Mouse (Mus musculus) liver, embryonic 15.5 days (tissue): ENCODE data around the gene Smim27. TPM values are rescaled to one million over a fixed set of nuclear protein-coding genes. Genes with fewer than 3 reads are reported as not detected.
A peak's percentile ranks its signal among the peaks of the same experiment; 100 is the strongest.

Experiments used
- ATAC-seq: fragments of 200-750 bp; cut with Nextera tagmentation; 2 replicates; pipeline ENCODE4 v1.8.0; 2017; ENCODE audit warnings: moderate number of reproducible peaks, mild to moderate bottlenecking, moderate library complexity; ENCODE audit not compliant: insufficient read depth
- H3K27ac ChIP-seq: fragments of 300-500 bp; sonication (generic); replicated peaks from 2 replicates; pipeline ENCODE4 v1.5.1; 2015; ENCODE audit warnings: mild to moderate bottlenecking, inconsistent platforms
- H3K27me3 ChIP-seq: fragments of 300-500 bp; sonication (generic); 2 replicates; pipeline ENCODE4 v1.6.1; 2015; ENCODE audit warnings: mild to moderate bottlenecking, inconsistent platforms
- H3K36me3 ChIP-seq: fragments of 300-500 bp; sonication (generic); replicated peaks from 2 replicates; pipeline ENCODE4 v1.6.1; 2015; ENCODE audit warnings: moderate library complexity, mild to moderate bottlenecking, inconsistent platforms
- H3K4me1 ChIP-seq: fragments of 300-500 bp; sonication (generic); replicated peaks from 2 replicates; pipeline ENCODE4 v1.6.1; 2015; ENCODE audit warnings: inconsistent platforms
- H3K4me2 ChIP-seq: fragments of 300-500 bp; sonication (generic); 2 replicates; pipeline ENCODE4 v1.6.1; 2015; ENCODE audit warnings: moderate library complexity, mild to moderate bottlenecking, inconsistent platforms
- H3K4me3 ChIP-seq: fragments of 300-500 bp; sonication (generic); replicated peaks from 2 replicates; pipeline ENCODE4 v1.5.1; 2015; ENCODE audit warnings: mild to moderate bottlenecking, inconsistent platforms
- H3K9ac ChIP-seq: fragments of 300-500 bp; sonication (generic); 2 replicates; pipeline ENCODE4 v1.6.1; 2015; ENCODE audit warnings: moderate library complexity, mild to moderate bottlenecking, inconsistent platforms
- H3K9me3 ChIP-seq: fragments of 300-500 bp; sonication (generic); replicated peaks from 2 replicates; pipeline ENCODE4 v1.6.1; 2016; ENCODE audit warnings: inconsistent platforms
- WGBS: fragments of 180-500 bp; shearing (Covaris S2); methylation state at CpG from one replicate; pipeline ENCODE4 v1.1.7; 2015; ENCODE audit warnings: mixed read lengths; ENCODE audit not compliant: insufficient replicate concordance; 5-methylcytosine and 5-hydroxymethylcytosine counted together
- polyA plus RNA-seq: library from polyadenylated mRNA; unstranded; fragments of >200 nt; fragmentation: Nextera tagmentation; extraction: Ambion mirVana; gene quantifications from 2 replicates; pipeline ENCODE4 v1.2.1, GENCODE M21; 2015

Smim27 gene
- polyA plus RNA-seq, 1 experiment from 2014 or later = 17.5 TPM

GRCm38 (mm10) chr4:40301076-40301789 is 31.9 kb downstream of the Smim27 start:
- Histone ChIP-seq H3K4me1 (peaks cover 4% of the 10 kb centered on the region; the same call in 1 of the 2 replicates), H3K27me3 (no peaks in the 10 kb centered on the region), H3K27ac (no peak overlapping the region), H3K4me2 (peak overlapping the region; percentile 42), H3K9ac (no peak overlapping the region), H3K9me3 (no peaks in the 10 kb centered on the region), H3K4me3 (no peak overlapping the region), H3K36me3 (no peaks in the 10 kb centered on the region)
- ATAC-seq = no peak
- WGBS = 7% methylated on average over 16 of the region's 16 CpGs

GRCm38 (mm10) chr4:40302445-40303125 is 33.2 kb downstream of the Smim27 start:
- H3K9ac ChIP-seq = no peak overlapping the region

DNA sequence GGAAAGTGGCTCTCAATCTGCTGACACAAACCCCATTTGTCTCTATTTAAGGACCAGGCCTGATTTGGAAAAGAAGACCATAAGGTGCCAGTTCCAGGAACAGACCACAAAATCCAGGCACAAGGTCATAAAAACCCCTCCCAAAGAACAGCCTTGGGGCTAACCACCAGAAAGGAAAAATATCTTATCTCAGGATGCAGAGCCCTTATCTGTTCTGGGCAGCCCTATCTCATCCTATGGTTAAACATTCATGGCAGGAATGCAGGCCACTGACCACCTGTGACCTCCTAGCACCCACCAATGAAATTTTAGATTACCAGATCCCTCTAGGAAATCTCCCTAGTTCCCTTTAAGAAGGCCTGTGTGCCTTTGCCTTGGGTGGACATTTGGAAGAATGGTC is 40.3 kb downstream of the Smim27 start:
- no peak for ATAC-seq
- Histone ChIP-seq H3K4me1 (no peaks in the 10 kb centered on the region), H3K9ac (no peak overlapping the region), H3K4me2 (no peak overlapping the region), H3K9me3 (no peaks in the 10 kb centered on the region), H3K27me3 (no peaks in the 10 kb centered on the region), H3K4me3 (no peak overlapping the region), H3K27ac (no peak overlapping the region), H3K36me3 (no peaks in the 10 kb centered on the region)

More at GRCm38 (mm10) chr4:40302445-40303125, 33.2 kb downstream of the Smim27 start:
- no peak overlapping the region for H3K4me3 ChIP-seq
- H3K4me2 ChIP-seq = no peak overlapping the region
- H3K9me3 ChIP-seq = no peaks in the 10 kb centered on the region
- no peak overlapping the region for H3K27ac ChIP-seq
- ATAC-seq = no peak
- peaks cover 4% of the 10 kb centered on the region; the same call in 1 of the 2 replicates for H3K4me1 ChIP-seq
- WGBS = 50% methylated on average over 10 of the region's 10 CpGs
- H3K36me3 ChIP-seq = no peaks in the 10 kb centered on the region
- no peaks in the 10 kb centered on the region for H3K27me3 ChIP-seq

DNA sequence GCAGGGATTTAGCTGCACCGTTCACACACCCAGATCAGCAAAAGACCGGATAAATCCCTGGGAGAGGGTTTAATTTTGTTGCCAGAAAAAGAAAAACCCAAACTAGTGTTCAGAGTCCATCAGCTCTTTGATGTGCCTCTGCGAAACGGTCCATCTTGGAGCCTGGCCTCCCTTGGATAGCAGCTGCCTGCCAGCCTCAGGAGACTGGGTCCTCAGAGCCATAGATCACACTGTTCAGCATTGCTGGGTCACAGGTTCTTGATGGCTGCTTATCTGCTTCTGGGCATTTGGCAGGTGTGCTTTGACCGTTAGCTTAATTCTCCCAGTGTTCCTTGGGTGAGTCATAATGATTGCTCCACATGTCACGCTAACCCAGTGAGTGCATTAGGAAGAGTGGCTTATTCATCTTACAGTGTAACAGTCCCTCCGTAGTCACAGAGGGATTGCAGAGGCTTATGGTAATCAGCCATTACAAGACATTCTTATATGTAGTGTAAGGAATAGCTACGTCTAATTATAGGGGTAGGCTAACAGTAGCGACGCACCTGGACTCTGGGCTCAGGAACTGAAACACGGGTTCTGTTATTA is 41.5 kb downstream of the Smim27 start:
- no peaks in the 10 kb centered on the region for H3K4me1 ChIP-seq
- no peak for ATAC-seq
- no peak overlapping the region for H3K4me2 ChIP-seq
- no peaks in the 10 kb centered on the region for H3K27me3 ChIP-seq
- no peaks in the 10 kb centered on the region for H3K36me3 ChIP-seq
- H3K27ac ChIP-seq = no peak overlapping the region
- H3K4me3 ChIP-seq = no peak overlapping the region
- H3K9ac ChIP-seq = no peak overlapping the region
- WGBS = 69% methylated on average over 11 of the region's 11 CpGs
- H3K9me3 ChIP-seq = no peaks in the 10 kb centered on the region

DNA sequence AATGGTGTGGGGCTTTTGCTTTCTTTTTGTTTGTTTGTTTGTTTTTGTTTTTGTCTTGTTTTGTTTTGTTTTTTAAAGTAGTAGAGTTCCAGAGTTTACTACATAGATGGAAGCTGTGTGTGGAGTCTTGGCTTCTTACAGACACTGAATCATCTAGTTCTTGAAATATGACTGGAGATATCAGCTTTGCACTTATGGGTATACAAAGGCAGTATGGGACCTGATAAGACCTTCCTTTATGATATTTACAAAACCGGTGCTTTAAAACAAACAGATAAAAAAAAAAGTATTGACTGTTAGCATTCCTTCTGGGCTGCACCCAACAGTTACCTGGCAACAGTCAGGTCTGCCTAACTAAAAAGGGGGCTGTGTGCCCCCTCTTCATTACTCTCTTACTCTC is 42.8 kb downstream of the Smim27 start:
- Histone ChIP-seq H3K27ac (no peak overlapping the region), H3K9me3 (no peaks in the 10 kb centered on the region), H3K27me3 (no peaks in the 10 kb centered on the region), H3K4me2 (no peak overlapping the region), H3K4me1 (no peaks in the 10 kb centered on the region), H3K9ac (no peak overlapping the region), H3K4me3 (no peak overlapping the region), H3K36me3 (no peaks in the 10 kb centered on the region)
- ATAC-seq = no peak
- WGBS = 16% methylated on average over 1 of the region's 1 CpGs

DNA sequence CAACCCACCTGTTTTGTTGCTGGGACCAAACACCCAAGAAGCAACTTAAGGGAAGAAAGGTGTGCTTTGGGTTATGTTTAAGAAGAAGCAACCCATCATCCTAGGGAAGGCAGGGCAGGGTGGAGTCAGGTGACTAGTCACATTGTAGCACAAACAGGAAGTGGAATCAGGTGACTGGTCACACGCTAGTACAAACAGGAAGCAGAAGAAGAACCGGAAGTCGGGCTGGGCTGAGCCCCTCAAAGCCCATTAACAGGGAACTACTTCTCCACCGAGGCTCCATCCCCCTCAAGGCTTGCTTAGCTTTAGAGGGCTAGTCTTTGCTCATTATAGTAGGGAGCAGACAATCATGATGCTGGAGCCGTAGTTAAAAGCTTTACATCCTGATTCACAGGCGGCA is 43.6 kb downstream of the Smim27 start:
- 38% methylated on average over 6 of the region's 6 CpGs for WGBS
- ATAC-seq = no peak

GRCm38 (mm10) chr4:40317404-40317803 is 48.0 kb downstream of the Smim27 start:
- Histone ChIP-seq H3K4me3 (no peak overlapping the region), H3K36me3 (no peaks in the 10 kb centered on the region), H3K9me3 (no peaks in the 10 kb centered on the region), H3K27me3 (no peaks in the 10 kb centered on the region), H3K4me1 (no peaks in the 10 kb centered on the region), H3K4me2 (no peak overlapping the region), H3K27ac (no peak overlapping the region), H3K9ac (no peak overlapping the region)
- 63% methylated on average over 3 of the region's 3 CpGs for WGBS
- ATAC-seq = no peak

More for the DNA sequence above, 43.6 kb downstream of the Smim27 start:
- H3K27me3 ChIP-seq = no peaks in the 10 kb centered on the region
- no peaks in the 10 kb centered on the region for H3K36me3 ChIP-seq
- H3K27ac ChIP-seq = no peak overlapping the region
- H3K4me1 ChIP-seq = no peaks in the 10 kb centered on the region
- no peaks in the 10 kb centered on the region for H3K9me3 ChIP-seq
- no peak overlapping the region for H3K4me2 ChIP-seq
- H3K9ac ChIP-seq = no peak overlapping the region
- no peak overlapping the region for H3K4me3 ChIP-seq

Other genes with a start within 250 kb of the Smim27 start
- gene Aco1, start 126.5 kb upstream of the Smim27 start, polyA plus RNA-seq = 34.1 and 43.6 TPM in 2 replicates
- 4.5 and 5.0 TPM in 2 replicates for gene Ddx58, start 29.8 kb upstream of the Smim27 start, polyA plus RNA-seq
- 13.5 and 14.1 TPM in 2 replicates for gene Topors, start 271 bp downstream of the Smim27 start, polyA plus RNA-seq
- gene Ndufb6, start 9.8 kb downstream of the Smim27 start, polyA plus RNA-seq = 139 and 155 TPM in 2 replicates
- 0.07 and 0.09 TPM in 2 replicates for gene Tmem215, start 202.6 kb downstream of the Smim27 start, polyA plus RNA-seq